Mouse (Mus musculus) retina, embryonic 14.5 days (tissue): ENCODE results near the gene Pak1.

Experiments used
- DNase-seq: peaks from one replicate; pipeline ENCODE4 v3.0.0-alpha.2; 2015; ENCODE audit warnings: low spot score

Gene Pak1

GRCm38 (mm10) chr7:97850331-97850730 is 62.0 kb downstream of the Pak1 start:
- DNase-seq = no peak

- no peak for DNase-seq
Observed at GRCm38 (mm10) chr7:97863512-97863911, 75.2 kb downstream of the Pak1 start.

- peak; percentile 11 for DNase-seq
Observed at GRCm38 (mm10) chr7:97864531-97864930, 76.2 kb downstream of the Pak1 start.

- no peak for DNase-seq
Observed at GRCm38 (mm10) chr7:97867866-97868265, 79.5 kb downstream of the Pak1 start.

GRCm38 (mm10) chr7:97868766-97869165 is 80.4 kb downstream of the Pak1 start:
- no peak for DNase-seq

- no peak for DNase-seq
Observed at GRCm38 (mm10) chr7:97872396-97872795, 84.1 kb downstream of the Pak1 start.

- no peak for DNase-seq
Observed at GRCm38 (mm10) chr7:97873317-97873716, 85.0 kb downstream of the Pak1 start.

GRCm38 (mm10) chr7:97877846-97878538 is 89.7 kb downstream of the Pak1 start:
- DNase-seq = no peak

GRCm38 (mm10) chr7:97911646-97912045 is 123.3 kb downstream of the Pak1 start:
- no peak for DNase-seq

- no peak for DNase-seq
Observed at GRCm38 (mm10) chr7:97914833-97915516, 126.6 kb downstream of the Pak1 start.

- DNase-seq = no peak
Observed at GRCm38 (mm10) chr7:97919742-97920141, 131.4 kb downstream of the Pak1 start, which contains the start of gene Gdpd4. TSS of gene Gdpd4 (plus strand) at chr7:97919955.

- no peak for DNase-seq
Observed at GRCm38 (mm10) chr7:97925819-97926218, 137.5 kb downstream of the Pak1 start.

- no peak for DNase-seq
Observed at GRCm38 (mm10) chr7:97926978-97927377, 138.6 kb downstream of the Pak1 start.

GRCm38 (mm10) chr7:97944485-97944884 is 156.1 kb downstream of the Pak1 start:
- no peak for DNase-seq
